Mouse (Mus musculus) spleen, postnatal 4 days (tissue): ENCODE measurements at regions not wholly inside any gene's neighbourhood (a gene's known extent, or its start where the extent isn't known, plus 50 kb on each side); places are given as distances from the start of the nearest gene placed in this dataset.

Source experiments
- DNase-seq, 2 experiments: peaks; one replicate each; pipeline ENCODE4 v3.0.0; 2022; ENCODE audit warnings: low spot score in 2 of 2

DNA sequence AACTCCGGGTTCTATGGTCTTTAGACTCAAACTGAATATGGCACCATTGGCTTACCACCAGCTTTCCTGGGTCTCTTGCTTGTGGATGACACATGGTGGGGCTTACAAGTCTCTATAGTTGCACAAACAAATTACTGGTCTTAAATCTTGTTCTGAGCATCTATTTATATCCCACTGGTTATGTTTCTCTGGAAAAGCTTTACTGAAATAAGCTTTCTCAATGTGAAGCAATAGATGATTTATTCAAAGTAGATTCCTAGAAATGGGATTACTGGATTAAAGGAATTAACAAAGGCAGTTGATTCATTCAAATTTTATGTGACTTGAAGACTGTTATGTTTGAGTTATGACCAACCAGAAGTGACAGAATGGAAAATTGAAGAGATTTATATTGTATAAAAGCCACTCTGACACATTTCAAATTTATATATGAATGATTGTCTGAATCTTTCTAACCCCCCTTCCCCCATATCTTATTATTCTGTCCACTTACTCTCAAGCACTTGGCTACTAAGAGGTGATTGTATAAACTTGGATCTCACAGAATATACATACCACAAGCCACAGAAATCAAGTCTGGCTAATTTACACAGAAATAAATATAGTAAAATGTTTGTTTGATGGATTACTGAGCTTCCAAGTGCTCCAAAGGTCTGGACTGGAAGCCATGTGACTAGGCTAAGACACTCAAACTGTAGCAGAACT, 113.4 kb upstream of the C1qtnf3 start:
- DNase-seq, result no peak

DNA sequence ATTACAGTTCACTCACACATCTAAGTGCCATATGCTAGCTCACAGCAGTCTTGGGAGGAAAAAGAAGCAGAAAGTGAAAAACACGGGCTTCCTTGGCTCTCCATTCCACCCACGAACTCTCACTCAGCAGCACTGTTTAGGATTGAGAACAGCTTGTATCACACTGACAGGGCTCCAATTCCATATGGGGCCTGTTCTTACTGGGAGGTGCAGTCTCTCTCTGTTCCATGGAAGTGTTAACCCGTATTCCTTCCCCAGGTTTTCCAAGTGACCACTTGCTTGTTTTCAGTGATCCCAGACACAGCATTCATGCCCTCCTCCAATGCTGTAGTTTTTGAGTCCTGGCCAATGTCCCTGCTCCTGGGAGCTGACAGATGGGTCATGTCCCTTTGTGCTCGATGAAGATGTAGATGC, 111.5 kb upstream of the C1qtnf3 start:
- DNase-seq, result no peak

GRCm38 (mm10) chr15:10843060-10843695, 109.0 kb upstream of the C1qtnf3 start:
- DNase-seq, result no peak

DNA sequence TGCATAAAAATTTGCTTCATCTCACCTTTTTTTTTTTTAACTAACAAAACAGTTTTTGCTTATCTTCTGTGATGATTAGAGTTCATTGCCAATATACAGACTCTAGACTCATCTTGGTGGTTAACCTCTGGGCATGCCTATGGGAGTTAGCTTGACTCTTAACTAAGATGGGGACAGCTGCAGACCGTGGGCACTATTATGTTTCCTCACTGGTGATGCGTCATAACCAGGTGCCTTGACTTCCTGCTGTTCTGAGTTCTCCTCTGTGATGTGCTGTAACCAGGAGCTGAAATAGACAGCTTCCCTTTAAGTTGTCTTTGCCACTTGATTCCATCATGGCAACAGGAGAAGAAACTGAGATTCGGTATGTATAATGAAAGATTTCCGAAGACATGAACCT, 105.4 kb upstream of the C1qtnf3 start:
- DNase-seq, result no peak

GRCm38 (mm10) chr15:10864004-10864775, 87.9 kb upstream of the C1qtnf3 start:
- DNase-seq, result no peak

DNA sequence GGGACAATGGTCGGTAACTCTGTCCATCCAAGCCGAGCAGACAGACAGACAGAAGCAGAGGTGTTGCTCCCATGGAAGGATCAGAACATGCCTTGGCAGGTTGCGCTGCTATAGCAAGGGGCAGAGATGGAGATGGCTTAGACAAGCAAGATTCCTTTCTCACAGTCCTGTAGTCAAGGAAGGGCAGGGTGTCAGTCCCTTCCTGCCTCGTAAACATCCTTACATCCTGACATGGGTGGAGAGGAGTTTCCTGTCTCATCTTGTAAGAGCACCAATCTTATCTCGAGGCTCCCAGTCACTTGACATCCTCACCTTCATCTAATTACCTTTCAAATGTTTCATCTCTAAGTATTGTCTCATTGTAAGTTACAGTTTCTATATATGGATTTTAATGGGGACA, 87.0 kb upstream of the C1qtnf3 start:
- DNase-seq, result no peak

DNA sequence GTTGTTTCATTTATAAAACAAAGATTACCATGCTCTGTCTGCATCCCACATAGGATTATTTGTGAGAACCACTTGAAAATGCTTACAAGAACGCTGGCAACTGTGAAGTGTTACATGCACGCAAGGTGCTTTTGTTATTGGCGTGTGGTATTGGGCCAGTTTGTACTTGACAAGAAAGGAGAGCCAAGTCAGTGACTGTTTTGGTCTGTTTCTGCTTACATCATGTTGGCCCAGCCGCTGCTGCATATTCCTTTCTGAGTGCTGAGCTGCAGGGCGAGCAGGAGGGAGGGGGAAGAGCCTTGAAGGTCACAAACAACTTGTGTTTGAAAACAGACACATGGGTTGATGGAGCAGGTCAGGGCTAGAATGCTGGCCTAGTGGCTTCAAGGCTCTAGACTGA, 85.3 kb upstream of the C1qtnf3 start:
- no peak for DNase-seq

DNA sequence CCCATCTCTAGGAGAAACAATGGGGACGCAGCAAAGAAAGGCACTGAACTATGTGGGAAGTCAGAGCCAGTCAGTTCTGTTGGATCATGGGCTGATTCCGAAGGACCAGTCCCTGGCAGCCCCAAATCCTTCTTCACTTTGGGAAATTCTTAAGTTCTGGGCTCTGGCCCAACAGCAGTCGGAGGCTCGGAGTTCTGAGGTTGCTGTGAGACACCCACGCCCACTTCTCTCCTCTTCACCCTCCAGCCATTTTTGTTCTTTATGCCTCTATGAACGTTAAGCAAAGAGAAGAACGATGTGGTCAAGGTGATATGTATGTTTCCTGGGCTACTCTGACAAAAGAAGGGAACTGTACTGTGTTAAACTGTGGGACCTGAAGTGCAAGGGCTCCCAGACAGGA, 84.0 kb upstream of the C1qtnf3 start:
- no peak for DNase-seq

DNA sequence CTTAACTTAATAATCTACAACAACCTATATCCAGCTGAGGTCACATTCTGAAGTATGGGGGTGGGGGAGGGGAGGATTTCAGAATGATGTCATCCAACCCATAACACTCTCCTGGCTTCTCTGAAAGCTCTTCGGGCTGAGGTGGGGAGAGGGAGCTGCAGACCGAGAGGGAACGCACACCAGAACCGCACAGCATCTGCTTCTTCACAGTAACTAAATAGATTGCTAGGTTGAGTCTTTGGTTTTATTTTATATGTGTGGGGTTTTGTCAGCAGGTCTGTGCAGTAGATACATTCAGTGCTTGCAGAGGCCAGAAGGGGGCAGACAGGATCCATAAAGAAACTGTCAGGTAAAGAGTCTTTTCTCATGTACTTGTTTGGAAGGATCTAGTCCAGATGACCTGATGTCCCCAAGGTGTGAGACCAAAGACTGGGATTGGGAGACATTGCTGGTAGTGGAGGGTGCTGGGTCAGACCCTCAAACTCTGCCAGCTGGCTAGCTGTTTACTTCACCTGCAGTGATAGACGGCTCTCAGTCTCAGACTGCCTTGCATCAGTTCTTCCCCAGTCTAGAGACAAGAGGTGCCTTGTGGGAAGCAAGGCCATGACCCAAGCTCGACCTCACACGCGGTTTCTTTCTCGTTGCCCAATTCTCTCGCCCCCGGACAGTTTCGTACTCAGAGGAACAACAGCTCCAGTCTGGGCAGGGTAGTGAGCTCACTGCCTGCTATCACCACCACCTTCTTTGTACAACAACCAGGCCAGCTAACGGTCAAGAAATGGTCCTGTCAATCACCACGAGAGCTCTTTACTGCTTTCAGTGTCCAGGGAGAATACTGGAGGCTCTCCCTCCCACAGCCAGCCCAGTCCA, 83.2 kb upstream of the C1qtnf3 start:
- DNase-seq, result no peak

DNA sequence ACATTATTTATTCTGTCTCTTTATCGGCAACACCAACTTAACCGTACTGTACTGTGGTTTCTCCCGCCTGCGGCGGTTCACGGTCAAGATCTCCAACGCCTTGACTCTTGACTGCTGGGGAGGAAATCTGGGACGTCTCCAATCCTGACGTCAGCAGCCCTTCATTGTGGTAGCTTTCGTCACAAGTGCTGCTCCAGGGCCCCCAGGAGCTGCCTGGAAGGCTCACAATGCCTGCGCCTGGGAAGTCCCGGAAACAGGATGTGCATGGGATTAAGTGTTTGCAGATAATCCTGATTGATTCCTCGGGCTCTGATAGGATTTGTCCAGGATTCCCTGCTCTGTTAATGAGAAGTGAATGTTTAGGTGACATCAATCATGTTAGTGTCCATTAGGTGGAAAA, 82.3 kb upstream of the C1qtnf3 start:
- DNase-seq, result no peak

DNA sequence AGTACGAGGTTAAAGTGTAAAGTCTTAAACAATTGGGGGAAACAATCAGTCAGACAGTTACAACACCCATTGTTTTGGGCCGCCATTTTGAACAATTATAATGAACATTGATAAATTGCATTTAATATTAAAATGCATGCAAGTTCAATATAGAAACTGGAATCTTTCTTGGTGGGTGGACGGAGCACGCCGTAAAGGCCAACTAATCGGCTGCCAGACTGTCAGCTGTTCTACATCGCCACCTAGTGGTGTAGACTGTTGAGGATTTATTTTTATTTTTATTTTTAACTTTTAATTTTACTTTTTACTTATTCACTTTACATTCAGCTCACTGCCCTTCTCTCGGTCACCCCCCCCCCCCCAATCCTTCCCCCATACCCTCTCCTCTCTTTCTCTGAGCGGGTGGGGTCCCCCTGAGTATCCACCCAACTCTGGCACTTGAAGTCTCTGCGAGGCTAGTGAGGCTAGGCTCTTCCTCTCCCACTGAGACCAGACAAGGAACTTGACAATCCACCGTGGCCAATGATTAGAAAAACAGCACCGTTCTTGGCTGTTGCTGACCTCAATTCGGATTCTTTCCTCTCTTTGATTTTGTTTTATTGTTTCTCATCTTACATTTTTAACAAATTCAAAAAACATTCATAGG, 79.7 kb upstream of the C1qtnf3 start:
- DNase-seq, result no peak

DNA sequence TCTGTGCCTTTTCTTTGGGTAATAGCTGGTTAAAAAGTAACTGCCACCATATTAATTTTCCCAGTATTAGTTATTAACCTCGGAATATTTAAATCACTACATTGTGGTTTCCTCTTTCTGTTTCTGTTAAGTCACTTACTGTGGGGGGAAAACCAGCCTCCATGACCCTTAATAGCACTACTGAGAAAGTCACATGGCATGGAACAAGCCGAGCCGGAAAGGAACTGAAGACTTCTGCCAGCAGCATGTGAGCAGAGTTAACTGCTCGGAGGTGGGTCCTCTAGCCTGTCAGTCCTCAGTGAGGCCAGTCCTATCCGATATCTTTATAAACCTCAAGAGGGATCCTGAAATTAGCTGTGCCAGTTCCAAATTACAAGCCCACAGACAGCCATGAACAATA, 75.8 kb upstream of the C1qtnf3 start:
- no peak for DNase-seq

- no peak for DNase-seq
These were observed 70.4 kb upstream of the C1qtnf3 start for GRCm38 (mm10) chr15:10881726-10882125.

GRCm38 (mm10) chr15:10887990-10888389, 64.1 kb upstream of the C1qtnf3 start:
- DNase-seq, result no peak

- no peak for DNase-seq
These were observed 61.8 kb upstream of the C1qtnf3 start for GRCm38 (mm10) chr15:10890220-10890921.

DNA sequence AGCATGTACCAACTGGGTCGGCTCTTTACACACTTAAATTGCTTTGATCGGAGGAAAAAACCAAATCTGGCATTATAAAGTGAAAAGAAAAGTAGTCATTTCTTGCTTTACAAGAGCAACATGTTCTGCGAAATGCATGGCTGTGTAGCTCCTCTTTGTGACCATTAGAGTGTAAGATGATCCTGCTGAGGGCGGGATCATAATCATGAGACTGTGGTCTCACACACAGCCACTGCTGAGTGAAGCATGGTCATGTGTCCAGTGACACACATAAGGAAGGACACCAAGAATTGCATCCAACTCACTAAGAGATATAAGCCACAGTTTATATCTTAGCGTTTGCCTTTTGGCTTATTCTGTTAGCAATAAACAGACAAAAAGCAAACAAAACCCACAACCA, 53.8 kb upstream of the C1qtnf3 start:
- DNase-seq, result no peak

GRCm38 (mm10) chr15:10898715-10899486, 53.2 kb upstream of the C1qtnf3 start:
- DNase-seq, result no peak

DNA sequence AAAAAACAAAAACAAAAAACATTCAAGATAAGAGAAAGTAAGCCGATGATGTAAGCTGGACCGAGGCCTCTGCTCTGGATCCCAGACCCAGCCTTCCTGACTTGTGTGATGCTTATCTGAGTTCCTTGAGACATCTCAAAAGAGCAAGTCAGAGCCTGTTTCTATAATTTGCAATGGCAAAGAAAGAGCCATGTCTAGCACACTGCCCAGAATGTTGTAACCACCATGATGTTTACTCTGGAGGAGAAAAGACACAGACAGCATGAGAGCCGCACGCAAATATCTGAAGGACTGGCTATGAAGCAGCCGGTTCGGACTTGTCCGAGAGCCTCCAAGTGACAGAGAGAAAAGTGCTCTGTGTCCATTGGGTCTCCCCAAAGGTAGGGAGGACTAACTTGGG, 52.2 kb upstream of the C1qtnf3 start:
- no peak for DNase-seq

DNA sequence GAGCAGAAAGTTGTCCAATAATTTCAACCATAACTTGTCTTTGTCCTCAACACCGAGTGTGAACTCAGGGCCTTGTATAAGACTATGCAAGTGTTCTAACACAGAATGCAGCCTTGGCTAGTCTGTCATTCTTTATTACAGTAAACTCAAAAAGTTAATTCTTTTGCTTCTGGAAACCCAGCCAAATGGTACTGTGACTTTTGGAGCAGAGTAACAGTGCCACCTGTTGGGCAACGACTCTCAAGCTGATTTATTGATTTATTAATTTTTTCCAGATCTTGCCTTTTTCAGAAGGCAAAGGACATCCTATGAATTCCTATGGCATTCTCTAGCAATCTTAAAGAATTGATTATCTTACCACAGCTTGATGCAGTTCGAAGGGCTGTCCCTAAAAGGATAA, 51.1 kb upstream of the C1qtnf3 start:
- DNase-seq, result no peak

GRCm38 (mm10) chr15:10901745-10902262, 50.3 kb upstream of the C1qtnf3 start:
- DNase-seq, result no peak
